ENCODE assay signal across 8 mouse cellular contexts in the genomic region with DNA sequence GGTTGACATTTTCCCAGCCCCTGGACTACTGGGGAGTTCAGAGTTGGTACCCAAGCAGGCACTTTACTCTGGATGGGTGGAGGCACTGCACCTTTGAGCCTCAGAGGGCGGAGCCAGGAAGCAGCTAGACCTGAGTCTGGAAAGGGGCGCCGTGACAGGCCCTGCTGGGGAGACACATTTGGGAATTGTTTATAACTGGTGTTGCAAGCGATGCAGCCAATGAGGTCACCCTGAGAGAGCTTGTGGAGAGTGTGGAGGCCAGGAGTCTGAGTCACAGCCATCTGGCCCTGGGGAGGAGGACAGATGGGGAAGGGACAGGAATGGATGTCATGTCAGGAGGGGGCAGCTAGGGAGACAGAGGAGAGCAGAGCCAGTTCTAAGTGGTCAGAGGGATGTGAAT.
DNase-seq lines count a peak whose midpoint lies in the region; ATAC-seq lines count a peak whose summit lies in the region.

No protein-coding gene starts in this region.

- DNase-seq in layer of hippocampus, adult 9-11 months, result peak; percentile 61
- no peak for DNase-seq in layer of hippocampus, postnatal 36 days
- peak; percentile 90 for DNase-seq in adrenal gland, postnatal 14 days
- no peak for DNase-seq in forebrain, embryonic 14.5 days (ENCODE audit: low spot score)
- no peak for DNase-seq in right cerebral cortex, postnatal 36 days (ENCODE audit: low spot score in 2 of 2)

- H3K4me2 ChIP-seq in forebrain, embryonic 14.5 days (ENCODE audit: low read length), result no peak overlapping the region
- H3K4me2 ChIP-seq in hindbrain, embryonic 12.5 days (replicated peaks), result no peak overlapping the region

- no peak overlapping the region for H3K27ac ChIP-seq in forebrain, embryonic 14.5 days (ENCODE audit: low read depth, low read length)
- peak overlapping the region; percentile 32; the same call in 1 of the 2 replicates for H3K27ac ChIP-seq in hindbrain, embryonic 12.5 days
- H3K27ac ChIP-seq in macrophage, result peak overlapping the region; percentile 99

- 67% methylated on average over 4 of the region's 4 CpGs for WGBS in forebrain, embryonic 14.5 days
- 63% methylated on average over 4 of the region's 4 CpGs for WGBS in hindbrain, embryonic 12.5 days
- WGBS in macrophage (ENCODE audit: missing documents), result 22% methylated on average over 4 of the region's 4 CpGs

- peaks cover 30% of the 10 kb centered on the region for H3K4me1 ChIP-seq in forebrain, embryonic 14.5 days (ENCODE audit: control insufficient read depth, insufficient read depth, low read length)
- H3K4me1 ChIP-seq in hindbrain, embryonic 12.5 days, result peaks cover 92% of the 10 kb centered on the region

- H3K79me2 ChIP-seq in macrophage (ENCODE audit: inconsistent target), result peaks cover 100% of the 10 kb centered on the region

- H3K4me3 ChIP-seq in forebrain, embryonic 14.5 days (ENCODE audit: low read depth, low read length), result no peak overlapping the region
- H3K4me3 ChIP-seq in hindbrain, embryonic 12.5 days, result no peak overlapping the region
- H3K4me3 ChIP-seq in macrophage (ENCODE audit: inconsistent target), result no peak overlapping the region

- ATAC-seq in forebrain, embryonic 14.5 days, result 0 out of 2 replicates have a peak, but pooled peaks have one; percentile 3
- 0 out of 2 replicates have a peak, but pooled peaks have one; percentile 19 for ATAC-seq in hindbrain, embryonic 12.5 days (ENCODE audit: low FRiP score)
- no peak for ATAC-seq in erythroid progenitor cell, adult 5-6 weeks (replicated peaks; ENCODE audit: low FRiP score, poor library complexity, severe bottlenecking)

- H3K9me3 ChIP-seq in forebrain, embryonic 14.5 days (replicated peaks; ENCODE audit: control insufficient read depth, low read length), result no peaks in the 10 kb centered on the region
- H3K9me3 ChIP-seq in hindbrain, embryonic 12.5 days (replicated peaks), result no peaks in the 10 kb centered on the region

- no peaks in the 10 kb centered on the region for H3K27me3 ChIP-seq in forebrain, embryonic 14.5 days (replicated peaks; ENCODE audit: control insufficient read depth, insufficient read depth, low read length)
- H3K27me3 ChIP-seq in hindbrain, embryonic 12.5 days, result no peaks in the 10 kb centered on the region

- H3K9ac ChIP-seq in forebrain, embryonic 14.5 days (ENCODE audit: low read length), result no peak overlapping the region; the same call in 1 of the 2 replicates
- 0 out of 2 replicates have a peak overlapping the region, but pooled peaks have one; percentile 8 for H3K9ac ChIP-seq in hindbrain, embryonic 12.5 days

- H3K36me3 ChIP-seq in forebrain, embryonic 14.5 days (ENCODE audit: control insufficient read depth, insufficient read depth, low read length), result peaks cover 8% of the 10 kb centered on the region; the same call in 1 of the 2 replicates
- peaks cover 10% of the 10 kb centered on the region; the same call in 1 of the 2 replicates for H3K36me3 ChIP-seq in hindbrain, embryonic 12.5 days
- peaks cover 7% of the 10 kb centered on the region for H3K36me3 ChIP-seq in macrophage (ENCODE audit: inconsistent target)

Comparison
In these comparisons a context has a peak if more than half of its experiments do, and no peak if none do; other contexts are left out.
1. DNase-seq: peak in layer of hippocampus, adult 9-11 months (single experiment) and adrenal gland, postnatal 14 days (single experiment); none in layer of hippocampus, postnatal 36 days (0 of 2), forebrain, embryonic 14.5 days (single experiment) and right cerebral cortex, postnatal 36 days (0 of 2).